Mouse (Mus musculus) thymus, adult 2 months (tissue): ENCODE data around the gene Appbp2.

Experiments
- CTCF ChIP-seq: fragments of 200-500 bp; IDR thresholded peaks from 2 replicates; pipeline ENCODE4 v1.5.1; 2012; ENCODE audit warnings: mild to moderate bottlenecking, control low read depth, low read length, moderate library complexity, borderline replicate concordance; ENCODE audit not compliant: control insufficient read depth, poor library complexity, insufficient read depth; ENCODE audit errors: extremely low read depth
- POLR2A ChIP-seq: fragments of 200-500 bp; IDR thresholded peaks from 2 replicates; pipeline ENCODE4 v1.6.1; 2012; ENCODE audit warnings: mild to moderate bottlenecking, low read length, control low read depth, moderate library complexity; ENCODE audit not compliant: control insufficient read depth, poor library complexity, insufficient read depth; ENCODE audit errors: extremely low read depth

DNA sequence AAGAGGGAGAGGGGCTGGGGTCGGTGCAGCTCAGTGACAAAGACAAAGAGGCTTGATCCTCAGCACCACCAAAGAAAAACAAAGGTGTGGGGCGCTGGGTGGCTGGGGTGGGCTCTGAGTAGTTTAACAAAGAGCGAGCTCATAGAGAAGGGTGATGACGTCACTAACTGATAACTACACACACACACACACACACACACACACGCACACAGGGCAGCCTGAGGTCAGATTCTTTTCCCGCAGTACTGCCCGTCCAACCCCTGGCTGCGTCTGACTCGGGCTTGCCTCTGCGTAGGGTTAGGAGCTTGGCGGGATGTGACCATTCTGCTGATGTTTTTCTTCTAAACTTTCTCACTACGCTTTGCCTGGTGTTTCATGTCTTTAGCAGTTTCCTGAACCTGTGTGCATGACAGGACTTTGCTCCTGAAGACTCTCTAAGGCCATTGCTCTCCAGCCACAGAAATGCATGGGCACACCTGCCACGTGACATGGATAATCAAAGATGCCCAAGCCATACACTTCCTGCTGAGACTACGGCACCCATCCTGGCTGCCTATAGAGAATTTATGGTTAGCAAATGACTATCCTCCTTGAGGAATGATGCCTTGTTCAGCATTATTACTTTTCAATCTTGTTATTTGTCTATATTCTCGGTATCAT, 46.4 kb upstream of the Appbp2 start:
- TF ChIP-seq CTCF: no peak
- no peak for TF ChIP-seq POLR2A
